23 mouse cellular contexts compared by ENCODE assay signal in genomic region chr7:98974590-98974989, GRCm38 (mm10).
DNase-seq lines count a peak whose midpoint lies in the region; ATAC-seq lines count a peak whose summit lies in the region.
"Had no signal": no experiment of that assay in that cellular context is flagged by ENCODE, and none has a peak within 500 bp of the region (broad histone marks: within the 10 kb centered on the region; RNA-seq: fewer than 3 reads in every experiment).

No protein-coding gene starts in this region.

- ATAC-seq in hindbrain, embryonic 12.5 days (ENCODE audit: low FRiP score), result no peak
- ATAC-seq in hindbrain, embryonic 16.5 days, result no peak
- ATAC-seq in forebrain, embryonic 15.5 days (replicated peaks), result no peak
- ATAC-seq: forebrain, embryonic 14.5 days had no signal

- peak overlapping the region; percentile 41 for H3K27ac ChIP-seq in hindbrain, embryonic 10.5 days
- H3K27ac ChIP-seq in hindbrain, embryonic 12.5 days, result no peak overlapping the region
- H3K27ac ChIP-seq in hindbrain, embryonic 16.5 days (ENCODE audit: low read depth, low read length), result peak overlapping the region; percentile 16; the same call in 1 of the 2 replicates
- no peak overlapping the region for H3K27ac ChIP-seq in forebrain, embryonic 15.5 days (replicated peaks)
- H3K27ac ChIP-seq: heart, adult 2 months; heart, embryonic 15.5 days; limb, embryonic 15.5 days; liver, embryonic 14.5 days had no signal

- H3K4me2 ChIP-seq in hindbrain, embryonic 12.5 days (replicated peaks), result no peak overlapping the region
- no peak overlapping the region for H3K4me2 ChIP-seq in hindbrain, embryonic 16.5 days (ENCODE audit: low read length)
- H3K4me2 ChIP-seq in forebrain, embryonic 15.5 days (replicated peaks), result no peak overlapping the region
- H3K4me2 ChIP-seq: heart, embryonic 15.5 days; limb, embryonic 15.5 days; lung, embryonic 14.5 days had no signal

- no peaks in the 10 kb centered on the region for H3K9me3 ChIP-seq in hindbrain, embryonic 10.5 days
- H3K9me3 ChIP-seq in hindbrain, embryonic 12.5 days (replicated peaks), result no peaks in the 10 kb centered on the region
- H3K9me3 ChIP-seq in hindbrain, embryonic 16.5 days (ENCODE audit: control insufficient read depth, low read length), result no peaks in the 10 kb centered on the region
- H3K9me3 ChIP-seq in forebrain, embryonic 15.5 days, result no peaks in the 10 kb centered on the region
- H3K9me3 ChIP-seq: heart, embryonic 15.5 days; limb, embryonic 15.5 days had no signal

- WGBS in hindbrain, embryonic 10.5 days, result 33% methylated on average over 4 of the region's 4 CpGs
- 37% methylated on average over 4 of the region's 4 CpGs for WGBS in hindbrain, embryonic 12.5 days
- 49% methylated on average over 4 of the region's 4 CpGs for WGBS in hindbrain, embryonic 16.5 days
- WGBS in forebrain, embryonic 15.5 days, result 37% methylated on average over 4 of the region's 4 CpGs

- no peak overlapping the region for H3K9ac ChIP-seq in hindbrain, embryonic 12.5 days
- H3K9ac ChIP-seq in hindbrain, embryonic 16.5 days (ENCODE audit: low read depth, low read length), result no peak overlapping the region
- no peak overlapping the region for H3K9ac ChIP-seq in forebrain, embryonic 15.5 days (replicated peaks)
- H3K9ac ChIP-seq: heart, embryonic 15.5 days; limb, embryonic 15.5 days; liver, embryonic 14.5 days; lung, embryonic 14.5 days had no signal

- no peaks in the 10 kb centered on the region for H3K36me3 ChIP-seq in hindbrain, embryonic 10.5 days
- no peaks in the 10 kb centered on the region for H3K36me3 ChIP-seq in hindbrain, embryonic 12.5 days
- no peaks in the 10 kb centered on the region for H3K36me3 ChIP-seq in hindbrain, embryonic 16.5 days (ENCODE audit: control insufficient read depth, insufficient read depth, low read length)
- no peaks in the 10 kb centered on the region for H3K36me3 ChIP-seq in forebrain, embryonic 15.5 days
- H3K36me3 ChIP-seq: heart, embryonic 15.5 days had no signal

- H3K4me3 ChIP-seq in hindbrain, embryonic 10.5 days, result no peak overlapping the region
- no peak overlapping the region for H3K4me3 ChIP-seq in hindbrain, embryonic 12.5 days
- no peak overlapping the region for H3K4me3 ChIP-seq in hindbrain, embryonic 16.5 days (ENCODE audit: low read length)
- no peak overlapping the region for H3K4me3 ChIP-seq in forebrain, embryonic 15.5 days
- H3K4me3 ChIP-seq: heart, adult 2 months; heart, embryonic 15.5 days; limb, embryonic 15.5 days had no signal

- no peaks in the 10 kb centered on the region for H3K27me3 ChIP-seq in hindbrain, embryonic 10.5 days (ENCODE audit: insufficient read depth, poor library complexity, severe bottlenecking)
- H3K27me3 ChIP-seq in hindbrain, embryonic 12.5 days, result no peaks in the 10 kb centered on the region
- H3K27me3 ChIP-seq in hindbrain, embryonic 16.5 days (replicated peaks; ENCODE audit: control insufficient read depth, insufficient read depth, low read length), result no peaks in the 10 kb centered on the region
- H3K27me3 ChIP-seq in forebrain, embryonic 15.5 days, result no peaks in the 10 kb centered on the region
- H3K27me3 ChIP-seq: heart, embryonic 15.5 days; limb, embryonic 15.5 days had no signal

- H3K4me1 ChIP-seq in hindbrain, embryonic 10.5 days (replicated peaks), result peaks cover 9% of the 10 kb centered on the region
- peaks cover 8% of the 10 kb centered on the region for H3K4me1 ChIP-seq in hindbrain, embryonic 12.5 days
- no peaks in the 10 kb centered on the region; the same call in 1 of the 2 replicates for H3K4me1 ChIP-seq in hindbrain, embryonic 16.5 days (ENCODE audit: control insufficient read depth, insufficient read depth, low read depth, low read length)
- H3K4me1 ChIP-seq in forebrain, embryonic 15.5 days, result no peaks in the 10 kb centered on the region
- H3K4me1 ChIP-seq: heart, embryonic 15.5 days had no signal

- DNase-seq in hindbrain, embryonic 10.5 days (ENCODE audit: low spot score), result no peak
- peak; percentile 0 for DNase-seq in testis, postnatal 10 days (ENCODE audit: low spot score)
- no peak for DNase-seq in testis, postnatal 14 days (ENCODE audit: low spot score)
- DNase-seq in retina, postnatal 7 days (ENCODE audit: low read depth, low spot score), result peak; percentile 47
- DNase-seq in right cerebral cortex, postnatal 14 days, result no peak
- DNase-seq: adrenal gland, postnatal 25 days; cerebellum, adult 11 months; cerebellum, adult 9-11 months; gastrocnemius, postnatal 10 days; heart, adult 2 months; heart, postnatal 4 days; kidney, adult 8-10 months; kidney, postnatal 10 days; left cerebral cortex, postnatal 4 days; lung, embryonic 14.5 days; right cerebral cortex, adult 18-20 months had no signal

Comparison
In these comparisons a context has a peak if more than half of its experiments do, and no peak if none do; other contexts are left out.
1. DNase-seq: peak in testis, postnatal 10 days (single experiment) and retina, postnatal 7 days (single experiment); none in hindbrain, embryonic 10.5 days (single experiment), testis, postnatal 14 days (single experiment) and right cerebral cortex, postnatal 14 days (single experiment).
2. H3K27ac ChIP-seq: peak in hindbrain, embryonic 10.5 days (single experiment) and hindbrain, embryonic 16.5 days (single experiment); none in hindbrain, embryonic 12.5 days (single experiment) and forebrain, embryonic 15.5 days (single experiment).